Mouse (Mus musculus) right cerebral cortex, postnatal 4 days (tissue): ENCODE measurements around the gene Rubcnl.

Source experiments
- DNase-seq: peaks from one replicate; pipeline ENCODE4 v3.0.0-alpha.2; 2022

The Rubcnl gene

DNA sequence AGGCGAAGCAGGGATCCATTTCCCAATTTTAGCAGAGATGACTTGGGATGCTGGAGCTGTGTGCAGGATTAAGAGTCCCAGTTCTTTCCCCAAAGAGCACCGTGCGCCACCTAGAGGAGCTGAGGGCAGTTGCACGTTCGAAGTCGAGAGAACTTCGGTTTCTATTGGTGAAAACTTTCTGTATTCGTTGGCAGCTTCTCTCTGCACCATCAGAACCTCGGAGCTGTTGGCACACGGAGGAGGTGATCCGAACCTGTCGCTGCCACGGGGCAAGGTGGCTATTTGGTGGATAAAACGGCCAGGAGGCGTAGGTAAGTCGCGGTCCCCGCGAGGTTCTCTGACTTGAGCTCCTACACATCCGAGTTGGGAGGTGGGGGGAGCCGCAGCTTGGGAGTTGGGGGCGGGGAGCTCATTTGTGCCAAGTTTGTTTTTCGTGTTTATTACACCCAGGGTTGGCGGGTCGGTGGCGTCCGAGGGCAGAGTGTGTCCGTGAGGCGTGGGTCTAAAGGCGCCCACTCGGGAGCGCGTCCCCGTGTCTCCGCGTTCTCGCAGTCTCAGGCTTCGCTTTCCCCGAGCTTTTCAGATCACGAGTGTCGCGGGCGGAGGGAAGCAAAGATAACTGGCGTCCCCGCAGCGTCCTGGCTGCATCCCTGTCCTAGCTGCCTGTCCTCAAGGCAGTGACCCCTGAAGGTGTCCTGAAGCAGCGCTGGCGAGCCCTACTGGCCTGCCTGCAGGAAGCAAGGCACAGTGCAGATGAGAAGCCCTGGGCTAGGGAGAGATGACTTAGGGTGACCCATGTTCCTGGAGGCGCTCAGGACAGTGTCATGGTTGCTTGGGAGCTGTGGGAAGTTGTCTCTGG is at the start of gene Rubcnl:
TSS of gene Rubcnl (plus strand) at position 172 of the 859 bp plus-strand sequence.
- peak; percentile 81 for DNase-seq

GRCm38 (mm10) chr14:74972216-74972615 is 43.6 kb upstream of the Rubcnl start:
- DNase-seq = no peak

DNA sequence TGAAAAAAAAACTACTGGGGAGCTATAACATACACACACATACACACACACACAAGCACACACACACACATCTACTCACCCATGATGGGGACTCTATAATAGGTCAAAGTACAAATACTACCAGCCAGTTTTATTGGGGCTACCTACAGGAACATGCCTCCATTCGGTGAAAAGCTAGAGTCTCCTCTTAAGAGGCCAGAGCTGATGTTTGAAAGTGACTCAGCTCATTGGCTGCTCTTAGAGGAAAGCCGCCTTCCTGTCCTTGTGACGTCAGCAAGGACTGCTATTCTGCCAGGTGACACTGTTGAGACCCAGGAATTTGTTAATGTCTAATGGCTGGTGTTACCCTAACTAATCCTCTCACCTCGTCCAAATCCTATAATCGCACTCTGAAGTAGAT is 43.1 kb upstream of the Rubcnl start:
- no peak for DNase-seq

GRCm38 (mm10) chr14:74974136-74974651 is 41.6 kb upstream of the Rubcnl start:
- no peak for DNase-seq

- no peak for DNase-seq
Measured at GRCm38 (mm10) chr14:74976972-74977371, 38.9 kb upstream of the Rubcnl start.

DNA sequence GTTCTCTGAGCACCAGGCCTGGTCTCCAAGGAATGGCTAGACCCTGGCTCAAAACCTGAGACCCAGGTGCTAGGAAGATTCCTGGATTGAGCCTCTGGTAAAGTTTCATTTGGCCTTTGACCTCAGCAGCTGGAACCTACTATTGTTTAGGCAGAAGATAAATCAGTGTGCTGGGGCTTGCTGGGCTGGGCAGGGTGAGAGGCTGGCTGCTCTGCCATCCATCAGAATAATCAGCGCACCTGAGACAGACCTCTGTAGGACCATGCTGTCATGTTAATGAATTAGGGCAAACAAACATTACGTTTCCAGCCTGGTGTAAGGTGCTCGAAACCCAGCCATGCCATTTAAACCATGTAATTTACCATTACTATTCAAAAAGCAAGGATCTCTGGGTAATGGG is 34.8 kb upstream of the Rubcnl start:
- DNase-seq = no peak

DNA sequence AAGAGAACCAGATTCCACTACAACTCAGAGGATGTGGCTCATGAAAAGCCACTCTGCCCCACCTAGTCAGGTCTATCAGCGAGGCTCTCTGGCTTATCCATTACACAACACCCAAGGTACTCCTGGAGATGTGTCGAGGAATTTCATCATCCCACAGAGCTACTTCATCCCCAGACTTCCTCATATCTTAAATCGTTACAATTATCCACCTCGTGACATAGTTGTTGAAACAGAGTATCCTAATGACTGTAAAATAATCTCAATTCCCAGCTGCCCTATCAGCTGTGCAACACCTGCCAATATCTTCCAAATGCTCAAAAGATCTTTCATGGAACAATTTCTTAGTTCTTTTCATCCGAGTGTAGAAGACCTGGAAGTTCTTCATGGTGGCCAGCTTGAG is 32.7 kb upstream of the Rubcnl start:
- no peak for DNase-seq

DNA sequence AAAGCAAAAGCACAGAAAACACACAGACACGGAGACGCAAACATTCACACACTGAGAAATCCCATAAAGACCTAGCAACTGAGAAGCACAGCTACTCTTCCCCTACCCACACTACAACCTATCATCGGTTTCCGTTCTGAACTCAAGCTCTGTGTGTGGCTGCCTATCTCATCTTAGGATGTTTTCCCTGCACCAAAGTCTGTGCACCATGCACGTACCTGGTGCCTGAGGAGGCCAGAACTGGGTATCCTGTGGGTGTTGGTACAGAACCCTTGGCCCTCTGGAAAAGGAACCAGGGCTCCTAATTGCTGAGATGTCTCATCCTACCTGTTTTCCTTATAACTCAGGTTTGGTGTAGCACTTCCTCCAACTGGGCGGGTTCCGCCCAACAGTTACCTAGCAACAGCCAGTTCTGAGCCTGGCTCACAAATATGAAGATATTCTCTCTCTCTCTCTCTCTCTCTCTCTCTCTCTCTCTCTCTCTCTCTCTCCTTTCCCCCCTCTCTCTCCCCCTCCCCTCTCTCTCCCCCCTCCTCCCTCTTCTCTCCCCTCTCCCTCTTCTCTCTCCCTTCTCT is 30.9 kb upstream of the Rubcnl start:
- DNase-seq = no peak

DNA sequence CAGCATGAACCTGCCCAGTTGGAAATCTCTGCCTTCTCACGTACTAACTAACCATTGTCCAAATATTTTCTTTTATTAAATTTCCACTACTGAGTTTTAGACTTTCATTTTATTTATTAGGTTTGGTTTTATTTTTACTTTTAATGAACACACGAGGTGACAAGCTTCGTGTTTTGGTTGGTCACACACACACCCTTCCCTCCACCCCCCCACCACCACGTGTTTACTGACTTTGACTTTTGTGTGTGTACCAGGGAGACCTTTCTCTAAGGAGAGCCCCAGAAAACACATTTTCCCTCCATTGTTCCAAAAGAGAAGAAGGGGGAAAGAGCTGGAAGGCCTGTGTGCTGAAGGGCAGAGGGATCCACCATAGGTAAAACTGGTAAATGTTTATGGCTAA is 30.2 kb upstream of the Rubcnl start:
- no peak for DNase-seq

DNA sequence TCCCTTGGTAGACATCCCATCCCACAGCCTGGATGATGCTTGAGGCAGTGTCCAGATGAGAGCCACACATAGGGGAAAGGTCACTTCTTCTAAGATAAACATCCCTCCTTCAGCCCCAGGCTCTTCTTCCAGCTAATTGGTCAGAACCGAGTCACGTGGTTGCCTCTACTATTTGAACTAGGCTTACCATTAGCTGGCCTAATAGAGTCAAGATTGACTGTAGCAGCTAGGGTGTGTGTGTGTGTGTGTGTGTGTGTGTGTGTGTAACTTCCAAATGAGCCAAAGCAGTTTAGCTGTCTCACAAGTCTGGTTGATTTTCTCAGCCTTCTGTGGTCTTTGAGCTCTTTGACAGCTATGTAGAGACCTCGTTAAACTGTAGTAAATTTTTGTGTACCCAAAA is 29.3 kb upstream of the Rubcnl start:
- no peak for DNase-seq

DNA sequence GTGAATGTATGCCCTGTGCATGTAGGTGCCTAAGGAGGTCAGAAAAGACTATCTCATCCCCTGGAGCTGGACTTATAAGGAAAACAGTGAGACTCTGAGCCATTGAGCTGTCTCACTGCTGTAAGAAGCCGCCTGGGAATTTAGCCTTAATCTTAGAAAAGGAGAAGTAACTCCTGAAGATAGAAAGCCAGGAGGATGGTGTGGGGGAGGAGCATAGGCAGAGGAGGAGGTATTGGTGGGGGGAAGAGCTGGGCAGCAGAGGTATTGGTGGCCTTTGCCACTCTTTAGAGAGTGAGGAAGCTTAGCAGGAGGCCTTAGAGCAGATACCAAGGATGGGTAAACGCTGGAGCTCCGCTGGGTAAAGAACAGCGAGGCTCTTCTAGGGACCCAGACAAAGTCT is 26.5 kb upstream of the Rubcnl start:
- DNase-seq = no peak

GRCm38 (mm10) chr14:74989909-74990308 is 25.9 kb upstream of the Rubcnl start:
- no peak for DNase-seq

- DNase-seq = no peak
Measured at GRCm38 (mm10) chr14:74990504-74990903, 25.3 kb upstream of the Rubcnl start.

DNA sequence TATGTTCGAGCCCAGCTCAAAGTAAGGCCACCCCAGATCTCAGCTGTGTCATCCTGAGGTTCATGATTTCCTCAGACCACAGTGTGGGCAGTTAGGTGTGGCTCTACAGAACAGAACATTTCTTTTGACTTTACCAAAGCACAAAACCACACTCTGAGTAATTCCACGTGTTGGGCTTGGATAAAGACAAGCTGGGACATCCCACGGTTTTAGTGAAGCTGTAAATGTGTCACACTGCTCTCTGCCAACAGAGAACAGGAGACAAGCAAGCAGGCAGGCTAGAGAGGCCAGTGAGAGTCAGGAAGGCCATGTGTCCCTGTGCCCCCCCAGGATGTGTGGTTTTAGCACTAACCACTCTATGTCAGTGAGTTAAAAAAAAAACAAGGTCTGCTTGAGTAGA is 19.3 kb upstream of the Rubcnl start:
- no peak for DNase-seq

DNA sequence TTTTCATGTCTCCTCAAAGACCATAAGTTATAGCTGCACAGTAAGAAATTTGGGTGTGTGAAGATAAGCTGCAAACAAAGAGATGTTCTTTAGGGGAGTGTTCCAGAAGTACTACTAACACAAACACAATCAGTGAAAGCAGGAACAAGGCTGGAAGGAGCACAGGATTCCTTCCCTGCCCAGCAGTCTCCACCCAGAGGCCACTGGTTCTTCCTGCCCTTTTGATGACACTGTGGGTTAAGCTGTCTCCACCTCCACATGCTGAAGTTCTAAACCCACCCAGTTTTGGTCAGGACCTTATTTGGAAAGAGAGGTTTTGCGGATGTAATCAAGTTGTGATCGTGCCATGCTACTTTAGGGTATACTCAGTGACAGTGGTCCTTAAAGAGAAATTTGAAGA is 18.8 kb upstream of the Rubcnl start:
- DNase-seq = no peak

GRCm38 (mm10) chr14:75001364-75001763 is 14.5 kb upstream of the Rubcnl start:
- DNase-seq = no peak

DNA sequence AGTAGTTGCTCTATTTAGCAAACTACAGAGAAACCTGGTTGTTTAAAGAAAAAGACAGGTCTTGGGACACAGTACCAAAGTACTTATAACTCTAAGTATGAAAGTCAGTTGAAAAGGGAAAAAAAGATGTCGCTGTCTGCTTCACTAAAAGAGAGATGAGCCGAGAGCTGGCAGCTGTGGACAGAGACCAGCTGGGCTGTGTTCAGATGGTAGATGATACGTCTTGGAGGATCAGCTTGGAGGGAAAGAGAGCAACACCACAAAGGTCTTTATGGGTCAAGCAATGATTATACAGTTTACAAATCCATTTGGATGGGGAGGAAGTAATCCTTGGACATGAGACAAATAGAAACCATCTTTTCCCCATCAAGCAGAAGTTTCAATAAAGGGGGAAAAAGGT is 12.5 kb upstream of the Rubcnl start:
- no peak for DNase-seq

DNA sequence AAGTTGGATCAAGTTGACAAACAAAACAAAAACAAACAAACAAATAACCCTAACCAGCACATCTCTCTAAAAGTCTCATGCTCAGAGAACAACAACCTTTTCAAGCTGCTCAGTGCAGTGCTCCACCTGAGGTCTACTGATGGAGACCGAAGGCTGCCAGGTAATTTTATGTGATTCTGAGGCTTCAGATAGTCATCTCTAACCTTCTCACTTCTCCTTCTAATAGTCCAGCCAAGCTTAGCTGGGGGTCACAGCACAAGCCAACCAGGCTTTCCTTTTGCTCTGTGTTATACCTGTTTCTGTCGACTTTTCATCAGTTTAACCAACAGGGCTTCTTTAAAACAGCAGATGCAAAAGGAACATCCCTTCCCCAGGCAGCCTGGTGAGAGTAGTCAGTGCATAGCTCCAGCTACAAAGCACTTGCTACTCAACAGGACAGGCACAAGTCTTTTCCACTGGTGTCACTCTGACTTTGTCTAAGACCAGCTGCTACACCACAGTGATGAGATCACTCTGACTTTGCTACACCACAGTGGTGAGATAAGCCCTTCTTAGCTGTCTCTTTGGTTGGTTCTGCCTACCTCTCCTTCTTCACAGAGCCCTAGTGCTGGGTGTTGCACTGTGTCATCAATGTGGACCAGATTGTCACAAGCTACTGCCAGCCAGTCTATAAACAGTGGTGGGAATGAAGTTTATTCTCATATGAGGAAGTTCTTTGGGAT is 10.2 kb upstream of the Rubcnl start:
- no peak for DNase-seq

- no peak for DNase-seq
Measured at GRCm38 (mm10) chr14:75010346-75010745, 5.5 kb upstream of the Rubcnl start.

GRCm38 (mm10) chr14:75010986-75011655 is 4.7 kb upstream of the Rubcnl start:
- no peak for DNase-seq

DNA sequence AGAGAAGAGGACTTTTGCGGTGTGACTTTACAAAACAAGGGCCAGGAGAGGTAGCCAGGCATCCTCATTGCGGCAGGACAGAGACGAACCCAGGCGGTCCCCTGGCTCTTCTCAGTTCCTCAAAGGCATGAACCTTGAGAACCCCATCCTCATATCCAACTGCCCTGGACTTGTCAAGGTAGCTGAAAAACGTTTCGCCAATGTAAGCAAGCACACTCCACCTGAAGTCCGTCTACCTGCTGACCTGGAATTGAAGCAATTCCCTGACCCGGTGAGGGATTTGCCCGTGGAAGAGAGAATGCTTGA is 841 bp downstream of the Rubcnl start:
- DNase-seq = no peak

- no peak for DNase-seq
Measured at GRCm38 (mm10) chr14:75017277-75017676, 1.4 kb downstream of the Rubcnl start.
